Mouse (Mus musculus): ENCODE results near the gene Gm10073. TPM values are rescaled to one million over a fixed set of nuclear protein-coding genes. Genes with fewer than 3 reads are reported as not detected.
A peak's percentile ranks its signal among the peaks of the same experiment; 100 is the strongest.

Gene Gm10073
- polyA plus RNA-seq, 1 experiment: 9.8 TPM

DNA sequence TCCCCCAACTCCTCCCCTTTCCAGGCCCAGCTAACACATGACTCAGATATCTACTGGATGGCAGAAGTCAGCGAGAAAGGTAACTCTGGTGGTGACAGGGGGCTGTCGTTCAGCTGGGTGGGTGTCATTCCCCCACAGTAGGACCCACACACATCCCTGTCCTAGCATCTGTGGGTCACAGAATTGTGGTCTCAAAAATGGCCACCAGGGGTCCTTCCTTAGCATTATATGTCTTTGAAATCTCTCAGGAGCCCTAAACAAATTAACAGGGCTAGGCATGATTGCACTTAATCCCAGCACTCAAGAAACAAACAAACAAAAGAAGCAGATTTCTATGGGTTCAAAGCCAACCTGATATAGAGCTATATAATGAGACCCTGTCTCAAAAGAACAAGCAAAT is 28.1 kb downstream of the Gm10073 start:
- Histone ChIP-seq H3K27ac (ENCODE audit: control insufficient read depth, insufficient read depth, low read depth, low read length) (no peak overlapping the region), H3K4me3 (ENCODE audit: control insufficient read depth, low read depth, low read length) (no peak overlapping the region), H3K4me1 (ENCODE audit: control insufficient read depth, insufficient read depth, low read length) (no peaks in the 10 kb centered on the region), H3K36me3 (ENCODE audit: control insufficient read depth, insufficient read depth, low read length) (no peaks in the 10 kb centered on the region), H3K27me3 (ENCODE audit: control insufficient read depth, insufficient read depth, low read length) (no peaks in the 10 kb centered on the region)
- TF ChIP-seq POLR2A (IDR thresholded peaks at IDR 0.05; ENCODE audit: control insufficient read depth, low read depth, low read length) (no peak), CTCF (IDR thresholded peaks at IDR 0.05; ENCODE audit: control insufficient read depth, insufficient read depth, insufficient replicate concordance, low read depth, low read length) (no peak)

DNA sequence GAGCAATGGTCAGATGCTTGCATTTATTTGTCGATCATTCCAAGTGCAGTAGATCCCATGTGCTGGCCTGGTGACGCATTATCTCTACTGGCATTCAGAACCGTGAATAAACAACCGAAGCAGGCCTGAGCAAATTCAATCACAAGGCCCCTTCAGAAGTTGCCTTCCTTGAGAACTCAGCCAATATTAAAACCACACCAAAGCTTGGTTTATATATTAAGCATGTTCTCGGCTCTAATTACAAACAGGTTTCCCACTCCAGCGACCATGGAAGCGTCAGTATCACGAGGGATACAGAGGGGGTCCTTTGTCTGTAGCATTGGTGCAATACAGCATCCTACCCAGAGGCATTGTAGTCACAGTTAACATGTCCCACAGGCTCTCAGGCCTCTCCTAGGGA is 30.2 kb downstream of the Gm10073 start:
- Histone ChIP-seq H3K36me3 (ENCODE audit: control insufficient read depth, insufficient read depth, low read length) (no peaks in the 10 kb centered on the region), H3K4me1 (ENCODE audit: control insufficient read depth, insufficient read depth, low read length) (no peaks in the 10 kb centered on the region), H3K27ac (ENCODE audit: control insufficient read depth, insufficient read depth, low read depth, low read length) (no peak overlapping the region), H3K27me3 (ENCODE audit: control insufficient read depth, insufficient read depth, low read length) (no peaks in the 10 kb centered on the region), H3K4me3 (ENCODE audit: control insufficient read depth, low read depth, low read length) (no peak overlapping the region)
- TF ChIP-seq POLR2A (IDR thresholded peaks at IDR 0.05; ENCODE audit: control insufficient read depth, low read depth, low read length): no peak
- TF ChIP-seq CTCF (IDR thresholded peaks at IDR 0.05; ENCODE audit: control insufficient read depth, insufficient read depth, insufficient replicate concordance, low read depth, low read length): no peak

DNA sequence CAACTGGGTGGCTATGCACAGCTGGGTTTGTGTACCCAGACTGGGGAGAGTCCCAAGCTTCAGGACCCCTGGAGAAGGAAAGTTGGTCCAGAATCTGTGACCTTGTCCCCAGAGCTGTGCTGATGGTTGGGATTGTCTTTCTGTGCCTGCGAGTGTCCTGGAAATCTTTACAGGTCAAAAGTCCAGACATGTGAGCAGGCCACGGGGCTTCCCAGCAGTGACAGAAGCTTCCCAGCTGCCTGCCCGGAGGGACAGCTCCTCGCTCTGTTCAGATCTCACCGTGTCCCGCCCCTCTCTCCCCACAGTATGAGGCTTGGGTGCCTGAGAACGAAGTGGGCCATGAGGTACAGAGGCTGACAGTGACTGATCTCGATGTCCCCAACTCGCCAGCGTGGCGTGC is 32.3 kb downstream of the Gm10073 start:
- TF ChIP-seq CTCF (IDR thresholded peaks at IDR 0.05; ENCODE audit: control insufficient read depth, insufficient read depth, insufficient replicate concordance, low read depth, low read length) (no peak), POLR2A (IDR thresholded peaks at IDR 0.05; ENCODE audit: control insufficient read depth, low read depth, low read length) (no peak)
- no peaks in the 10 kb centered on the region for H3K36me3 ChIP-seq (ENCODE audit: control insufficient read depth, insufficient read depth, low read length)

DNA sequence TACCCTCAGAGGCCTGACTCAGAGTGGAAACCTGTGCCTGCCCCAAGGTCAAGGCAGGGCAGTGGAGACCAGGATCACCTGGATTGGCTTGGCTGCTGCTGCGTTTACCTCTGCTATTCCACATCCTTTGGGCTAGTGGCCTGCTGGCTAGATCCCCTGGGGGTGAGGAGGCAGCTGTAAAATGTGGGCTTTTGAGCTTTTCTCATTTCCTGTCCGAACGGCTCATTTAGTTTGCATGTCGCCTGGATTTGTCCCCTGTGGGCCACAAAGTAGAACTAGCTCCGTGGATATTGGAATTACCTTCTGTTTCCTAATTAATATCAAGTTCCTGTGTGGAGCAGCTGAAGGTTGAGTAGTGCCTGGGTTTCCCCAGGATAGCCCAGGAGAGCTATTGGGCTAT is 34.1 kb downstream of the Gm10073 start:
- no peak overlapping the region for H3K27ac ChIP-seq (ENCODE audit: control insufficient read depth, insufficient read depth, low read depth, low read length)
- H3K4me1 ChIP-seq (ENCODE audit: control insufficient read depth, insufficient read depth, low read length): no peaks in the 10 kb centered on the region
- H3K36me3 ChIP-seq (ENCODE audit: control insufficient read depth, insufficient read depth, low read length): no peaks in the 10 kb centered on the region
- H3K27me3 ChIP-seq (ENCODE audit: control insufficient read depth, insufficient read depth, low read length): no peaks in the 10 kb centered on the region
- TF ChIP-seq POLR2A (IDR thresholded peaks at IDR 0.05; ENCODE audit: control insufficient read depth, low read depth, low read length): no peak
- H3K4me3 ChIP-seq (ENCODE audit: control insufficient read depth, low read depth, low read length): no peak overlapping the region

More for the DNA sequence above, 32.3 kb downstream of the Gm10073 start:
- Histone ChIP-seq H3K4me3 (ENCODE audit: control insufficient read depth, low read depth, low read length) (no peak overlapping the region), H3K4me1 (ENCODE audit: control insufficient read depth, insufficient read depth, low read length) (no peaks in the 10 kb centered on the region), H3K27me3 (ENCODE audit: control insufficient read depth, insufficient read depth, low read length) (no peaks in the 10 kb centered on the region), H3K27ac (ENCODE audit: control insufficient read depth, insufficient read depth, low read depth, low read length) (no peak overlapping the region)

DNA sequence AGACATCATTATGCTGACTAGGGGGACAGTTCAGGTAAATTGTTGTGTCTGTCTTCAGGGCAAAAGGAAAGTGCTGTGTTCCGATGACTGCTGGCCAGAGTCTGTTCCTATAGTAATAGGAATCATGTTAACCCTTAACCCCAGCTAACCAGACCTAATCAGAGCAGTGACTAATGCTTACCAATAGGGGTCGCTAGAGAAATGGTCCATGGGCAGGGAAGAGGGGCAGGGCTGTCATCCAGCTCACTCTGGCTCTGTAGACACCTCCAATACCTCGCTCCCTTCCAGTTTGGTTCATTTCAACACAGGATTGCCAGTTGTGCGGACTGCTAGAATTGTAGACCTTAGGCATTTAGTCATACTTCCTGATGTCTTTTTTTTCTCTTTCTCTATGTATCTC is 37.8 kb downstream of the Gm10073 start:
- Histone ChIP-seq H3K4me3 (ENCODE audit: control insufficient read depth, low read depth, low read length) (no peak overlapping the region), H3K27ac (ENCODE audit: control insufficient read depth, insufficient read depth, low read depth, low read length) (no peak overlapping the region), H3K36me3 (ENCODE audit: control insufficient read depth, insufficient read depth, low read length) (no peaks in the 10 kb centered on the region), H3K4me1 (ENCODE audit: control insufficient read depth, insufficient read depth, low read length) (no peaks in the 10 kb centered on the region), H3K27me3 (ENCODE audit: control insufficient read depth, insufficient read depth, low read length) (no peaks in the 10 kb centered on the region)
- TF ChIP-seq POLR2A (IDR thresholded peaks at IDR 0.05; ENCODE audit: control insufficient read depth, low read depth, low read length): no peak
- peak; percentile 58; the same call in 1 of the 2 replicates for TF ChIP-seq CTCF (IDR thresholded peaks at IDR 0.05; ENCODE audit: control insufficient read depth, insufficient read depth, insufficient replicate concordance, low read depth, low read length)

DNA sequence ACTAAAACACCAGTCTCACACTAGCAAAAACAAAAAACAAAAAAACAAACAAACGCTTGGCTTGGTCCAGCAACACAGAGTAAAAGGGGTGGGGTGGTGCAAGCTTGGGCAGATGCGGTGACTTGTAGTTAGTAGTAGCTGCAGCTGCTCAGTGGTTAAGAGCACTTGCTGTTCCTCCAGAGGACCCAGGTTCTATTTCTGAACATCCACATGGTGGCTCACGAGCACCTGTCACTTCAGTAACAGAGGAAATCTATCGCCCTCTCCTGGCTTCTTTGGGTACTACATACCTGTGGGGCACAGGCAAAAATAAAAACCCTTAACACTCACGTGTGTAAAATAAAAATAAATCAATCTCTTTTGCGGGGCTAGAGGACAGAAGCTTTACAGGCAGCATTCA is 38.8 kb downstream of the Gm10073 start:
- no peaks in the 10 kb centered on the region for H3K27me3 ChIP-seq (ENCODE audit: control insufficient read depth, insufficient read depth, low read length)
- H3K4me3 ChIP-seq (ENCODE audit: control insufficient read depth, low read depth, low read length): no peak overlapping the region
- TF ChIP-seq CTCF (IDR thresholded peaks at IDR 0.05; ENCODE audit: control insufficient read depth, insufficient read depth, insufficient replicate concordance, low read depth, low read length) (no peak; the same call in 1 of the 2 replicates), POLR2A (IDR thresholded peaks at IDR 0.05; ENCODE audit: control insufficient read depth, low read depth, low read length) (no peak)
- no peak overlapping the region for H3K27ac ChIP-seq (ENCODE audit: control insufficient read depth, insufficient read depth, low read depth, low read length)
- H3K4me1 ChIP-seq (ENCODE audit: control insufficient read depth, insufficient read depth, low read length): no peaks in the 10 kb centered on the region
- H3K36me3 ChIP-seq (ENCODE audit: control insufficient read depth, insufficient read depth, low read length): no peaks in the 10 kb centered on the region

DNA sequence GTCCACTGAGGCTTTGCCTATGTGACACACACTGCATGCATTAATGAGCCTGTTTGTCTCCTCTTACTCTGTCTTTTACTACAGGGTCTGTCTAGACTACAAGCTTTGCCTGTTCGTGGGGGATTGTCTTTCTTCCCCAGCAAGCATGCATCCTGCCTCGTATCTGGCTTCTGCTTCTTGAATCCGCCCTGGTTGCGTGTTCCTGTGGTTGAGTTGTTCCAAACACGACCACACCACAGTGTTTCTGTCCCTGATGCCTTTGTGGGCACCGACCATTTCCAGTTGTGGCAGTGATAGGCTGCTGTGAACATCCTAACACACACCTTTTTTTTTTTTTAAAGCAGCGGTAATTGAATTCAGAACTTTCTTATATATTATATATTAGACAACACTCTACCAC is 39.6 kb downstream of the Gm10073 start:
- Histone ChIP-seq H3K27ac (ENCODE audit: control insufficient read depth, insufficient read depth, low read depth, low read length) (no peak overlapping the region), H3K4me3 (ENCODE audit: control insufficient read depth, low read depth, low read length) (no peak overlapping the region), H3K27me3 (ENCODE audit: control insufficient read depth, insufficient read depth, low read length) (no peaks in the 10 kb centered on the region), H3K36me3 (ENCODE audit: control insufficient read depth, insufficient read depth, low read length) (no peaks in the 10 kb centered on the region), H3K4me1 (ENCODE audit: control insufficient read depth, insufficient read depth, low read length) (no peaks in the 10 kb centered on the region)
- TF ChIP-seq POLR2A (IDR thresholded peaks at IDR 0.05; ENCODE audit: control insufficient read depth, low read depth, low read length) (no peak), CTCF (IDR thresholded peaks at IDR 0.05; ENCODE audit: control insufficient read depth, insufficient read depth, insufficient replicate concordance, low read depth, low read length) (no peak)

DNA sequence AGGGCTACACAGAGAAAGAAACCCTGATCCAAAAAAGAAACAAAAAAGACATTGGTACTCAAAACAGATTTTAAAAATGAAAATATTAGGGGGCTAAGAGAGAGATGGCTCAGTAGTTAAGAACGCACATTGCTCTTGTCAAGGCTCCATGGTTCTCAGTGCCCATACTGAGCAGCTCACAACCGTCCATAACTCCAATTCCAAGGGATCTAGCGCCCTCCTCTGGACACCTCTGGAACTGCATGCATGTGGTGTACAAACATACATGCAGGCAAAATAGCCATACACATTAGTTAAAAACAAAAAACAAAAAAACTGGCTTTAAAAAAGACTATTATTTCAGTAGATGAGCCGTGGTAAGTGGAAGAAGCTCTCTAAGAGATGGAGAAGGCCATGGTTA is 42.7 kb downstream of the Gm10073 start:
- H3K27ac ChIP-seq (ENCODE audit: control insufficient read depth, insufficient read depth, low read depth, low read length): no peak overlapping the region
- TF ChIP-seq POLR2A (IDR thresholded peaks at IDR 0.05; ENCODE audit: control insufficient read depth, low read depth, low read length) (no peak), CTCF (IDR thresholded peaks at IDR 0.05; ENCODE audit: control insufficient read depth, insufficient read depth, insufficient replicate concordance, low read depth, low read length) (peak; percentile 86; the same call in 1 of the 2 replicates)

More for the DNA sequence above, 42.7 kb downstream of the Gm10073 start:
- H3K4me1 ChIP-seq (ENCODE audit: control insufficient read depth, insufficient read depth, low read length): no peaks in the 10 kb centered on the region
- H3K4me3 ChIP-seq (ENCODE audit: control insufficient read depth, low read depth, low read length): no peak overlapping the region
- H3K36me3 ChIP-seq (ENCODE audit: control insufficient read depth, insufficient read depth, low read length): no peaks in the 10 kb centered on the region
- no peaks in the 10 kb centered on the region for H3K27me3 ChIP-seq (ENCODE audit: control insufficient read depth, insufficient read depth, low read length)

Data from testis, adult 2 months (tissue).